Mouse (Mus musculus) midbrain, embryonic 11.5 days (tissue): Measurements from ENCODE around the gene Tmem52b. TPM values are rescaled to one million over a fixed set of nuclear protein-coding genes. Genes with fewer than 3 reads are reported as not detected.

Experiments
- ATAC-seq: fragments of 200-750 bp; cut with Nextera tagmentation; 2 replicates; pipeline ENCODE4 v1.8.0; 2017; ENCODE audit warnings: moderate TSS enrichment, moderate library complexity; ENCODE audit not compliant: low FRiP score
- DNase-seq: peaks from one replicate; pipeline ENCODE4 v3.0.0; 2015; ENCODE audit warnings: low spot score; ENCODE audit errors: missing footprints
- H3K27ac ChIP-seq: fragments of 300-500 bp; sonication (generic); 2 replicates; pipeline ENCODE4 v1.5.1; 2014; ENCODE audit warnings: low read depth, low read length
- H3K27me3 ChIP-seq: fragments of 300-500 bp; sonication (generic); 2 replicates; pipeline ENCODE4 v1.6.1; 2014; ENCODE audit warnings: mild to moderate bottlenecking, low read length, moderate library complexity, mixed read lengths; ENCODE audit not compliant: control insufficient read depth, insufficient read depth
- H3K36me3 ChIP-seq: fragments of 300-500 bp; sonication (generic); 2 replicates; pipeline ENCODE4 v1.6.1; 2014; ENCODE audit warnings: mild to moderate bottlenecking, low read length, moderate library complexity, mixed read lengths; ENCODE audit not compliant: control insufficient read depth, insufficient read depth
- H3K4me1 ChIP-seq: fragments of 300-500 bp; sonication (generic); 2 replicates; pipeline ENCODE4 v1.6.1; 2014; ENCODE audit warnings: low read length; ENCODE audit not compliant: control insufficient read depth, insufficient read depth
- H3K4me2 ChIP-seq: fragments of 300-500 bp; sonication (generic); 2 replicates; pipeline ENCODE4 v1.6.1; 2014; ENCODE audit warnings: mild to moderate bottlenecking, moderate library complexity
- H3K4me3 ChIP-seq: fragments of 300-500 bp; sonication (generic); 2 replicates; pipeline ENCODE4 v1.5.1; 2014; ENCODE audit warnings: low read depth, low read length
- H3K9ac ChIP-seq: fragments of 300-500 bp; sonication (generic); 2 replicates; pipeline ENCODE4 v1.6.1; 2014; ENCODE audit warnings: low read length
- H3K9me3 ChIP-seq: fragments of 300-500 bp; sonication (generic); 2 replicates; pipeline ENCODE4 v1.6.1; 2016; ENCODE audit warnings: low read length; ENCODE audit not compliant: control insufficient read depth
- WGBS: fragments of 180-500 bp; shearing (Covaris S2); extraction: QIAGEN DNeasy Blood & Tissue Kit; methylation state at CpG from one replicate; pipeline ENCODE4 v1.1.7; 2014; 5-methylcytosine and 5-hydroxymethylcytosine counted together
- polyA plus RNA-seq: library from polyadenylated mRNA; unstranded; fragments of >200 nt; fragmentation: Nextera tagmentation; extraction: Ambion mirVana; gene quantifications from 2 replicates; pipeline ENCODE4 v1.2.1, GENCODE M21; 2014

Gene Tmem52b
- polyA plus RNA-seq, 1 experiment from 2014 or later: not detected

- Histone ChIP-seq H3K36me3 (no peaks in the 10 kb centered on the region), H3K27ac (no peak overlapping the region), H3K4me2 (no peak overlapping the region), H3K4me1 (no peaks in the 10 kb centered on the region), H3K9me3 (no peaks in the 10 kb centered on the region; the same call in 1 of the 2 replicates), H3K4me3 (no peak overlapping the region), H3K27me3 (no peaks in the 10 kb centered on the region), H3K9ac (no peak overlapping the region)
- no peak for DNase-seq
- WGBS: 84% methylated on average over 2 of the region's 2 CpGs
- ATAC-seq: no peak
Observed at GRCm38 (mm10) chr6:129503471-129503870, 8.9 kb upstream of the Tmem52b start.

DNA sequence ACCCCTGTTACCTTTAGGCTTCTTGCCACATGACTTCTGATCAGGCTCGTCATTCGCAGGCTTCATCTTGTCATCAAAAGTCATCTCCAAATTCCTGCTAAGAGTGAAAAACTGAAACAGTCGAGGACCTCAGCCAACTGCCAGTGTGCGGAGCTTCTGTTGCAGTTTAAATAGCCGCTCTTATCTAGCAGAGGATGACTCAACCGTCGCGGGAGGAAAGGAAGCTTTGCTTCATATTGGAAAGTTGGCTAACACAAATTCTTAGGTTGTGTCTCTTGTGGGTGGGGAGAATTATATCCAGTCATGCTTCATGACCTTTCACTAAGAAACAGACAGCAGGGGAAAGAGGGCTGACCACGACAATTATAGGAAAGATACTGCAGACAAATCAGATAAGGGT, 5.3 kb upstream of the Tmem52b start, which contains the start of gene Olr1:
TSS of gene Olr1 (minus strand) at position 142 of the 400 bp plus-strand sequence.
- ATAC-seq (no peak), DNase-seq (no peak)
- no peaks in the 10 kb centered on the region for H3K27me3 ChIP-seq
- H3K4me2 ChIP-seq: no peak within 1 kb of the TSS
- H3K9me3 ChIP-seq: no peaks in the 10 kb centered on the region; the same call in 1 of the 2 replicates
- H3K36me3 ChIP-seq: no peaks in the 10 kb centered on the region
- 92% methylated on average over 9 of the region's 9 CpGs for WGBS
- no peak within 1 kb of the TSS for H3K4me3 ChIP-seq
- no peaks in the 10 kb centered on the region for H3K4me1 ChIP-seq
- H3K9ac ChIP-seq: no peak within 1 kb of the TSS
- no peak within 1 kb of the TSS for H3K27ac ChIP-seq

- H3K9me3 ChIP-seq: no peaks in the 10 kb centered on the region
- H3K27ac ChIP-seq: no peak overlapping the region
- no peaks in the 10 kb centered on the region for H3K36me3 ChIP-seq
- H3K4me3 ChIP-seq: no peak overlapping the region
- no peak overlapping the region for H3K4me2 ChIP-seq
- H3K4me1 ChIP-seq: no peaks in the 10 kb centered on the region
- DNase-seq: no peak
- H3K27me3 ChIP-seq: no peaks in the 10 kb centered on the region
- no peak for ATAC-seq
- no peak overlapping the region for H3K9ac ChIP-seq
- WGBS: 79% methylated on average over 6 of the region's 6 CpGs
Observed at GRCm38 (mm10) chr6:129510120-129510911, 2.0 kb upstream of the Tmem52b start.

- no peak overlapping the region for H3K9ac ChIP-seq
- no peaks in the 10 kb centered on the region for H3K9me3 ChIP-seq
- DNase-seq: no peak
- no peak overlapping the region for H3K4me2 ChIP-seq
- 81% methylated on average over 8 of the region's 8 CpGs for WGBS
- H3K27me3 ChIP-seq: no peaks in the 10 kb centered on the region
- H3K4me1 ChIP-seq: no peaks in the 10 kb centered on the region
- ATAC-seq: no peak
- H3K27ac ChIP-seq: no peak overlapping the region
- H3K36me3 ChIP-seq: no peaks in the 10 kb centered on the region
- H3K4me3 ChIP-seq: no peak overlapping the region
Observed at GRCm38 (mm10) chr6:129512868-129513267, 513 bp downstream of the Tmem52b start.

DNA sequence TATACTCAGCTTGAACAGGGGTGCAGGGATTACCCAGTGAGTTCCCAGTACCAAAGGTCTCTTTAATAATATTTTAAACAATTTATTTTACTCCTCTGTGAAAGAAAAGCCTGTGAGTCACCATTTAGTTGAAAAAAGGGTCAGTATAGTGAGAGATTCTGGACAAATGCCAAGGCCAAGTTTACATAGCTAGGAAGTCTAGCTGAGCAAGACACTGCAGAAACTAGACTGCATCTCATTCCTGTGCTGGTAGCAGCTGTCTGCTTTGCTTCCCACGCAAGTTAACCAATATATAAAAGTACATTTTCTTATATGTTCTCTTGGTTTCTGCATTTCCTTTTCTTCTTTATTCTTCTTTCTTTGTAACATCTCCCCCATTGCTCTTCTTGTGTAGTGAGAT, 1.1 kb downstream of the Tmem52b start:
- Histone ChIP-seq H3K27ac (no peak overlapping the region), H3K4me3 (no peak overlapping the region), H3K9me3 (no peaks in the 10 kb centered on the region), H3K9ac (no peak overlapping the region), H3K27me3 (no peaks in the 10 kb centered on the region), H3K36me3 (no peaks in the 10 kb centered on the region), H3K4me1 (no peaks in the 10 kb centered on the region), H3K4me2 (no peak overlapping the region)
- DNase-seq (no peak), ATAC-seq (no peak)
- WGBS: 76% methylated on average over 1 of the region's 1 CpGs

- Histone ChIP-seq H3K4me2 (no peak overlapping the region), H3K36me3 (no peaks in the 10 kb centered on the region), H3K27me3 (no peaks in the 10 kb centered on the region), H3K27ac (no peak overlapping the region), H3K9me3 (no peaks in the 10 kb centered on the region), H3K4me1 (no peaks in the 10 kb centered on the region), H3K4me3 (no peak overlapping the region), H3K9ac (no peak overlapping the region)
- no peak for DNase-seq
- ATAC-seq: no peak
- WGBS: 74% methylated on average over 2 of the region's 2 CpGs
Observed at GRCm38 (mm10) chr6:129514376-129514775, 2.0 kb downstream of the Tmem52b start.

GRCm38 (mm10) chr6:129515068-129515467, 2.7 kb downstream of the Tmem52b start:
- no peak overlapping the region for H3K27ac ChIP-seq
- H3K4me2 ChIP-seq: no peak overlapping the region
- ATAC-seq (no peak), DNase-seq (no peak)
- no peaks in the 10 kb centered on the region for H3K36me3 ChIP-seq
- H3K4me3 ChIP-seq: no peak overlapping the region
- H3K4me1 ChIP-seq: no peaks in the 10 kb centered on the region
- H3K27me3 ChIP-seq: no peaks in the 10 kb centered on the region
- no peak overlapping the region for H3K9ac ChIP-seq
- H3K9me3 ChIP-seq: no peaks in the 10 kb centered on the region
- WGBS: 92% methylated on average over 3 of the region's 3 CpGs

GRCm38 (mm10) chr6:129516388-129516787, 4.0 kb downstream of the Tmem52b start:
- no peaks in the 10 kb centered on the region for H3K27me3 ChIP-seq
- ATAC-seq (no peak), DNase-seq (no peak)
- no peaks in the 10 kb centered on the region for H3K36me3 ChIP-seq
- H3K9ac ChIP-seq: no peak overlapping the region
- no peaks in the 10 kb centered on the region for H3K4me1 ChIP-seq
- no peak overlapping the region for H3K4me3 ChIP-seq
- H3K9me3 ChIP-seq: no peaks in the 10 kb centered on the region
- WGBS: 88% methylated on average over 10 of the region's 10 CpGs
- H3K4me2 ChIP-seq: no peak overlapping the region
- H3K27ac ChIP-seq: no peak overlapping the region

- Histone ChIP-seq H3K36me3 (no peaks in the 10 kb centered on the region), H3K4me2 (no peak overlapping the region), H3K9me3 (no peaks in the 10 kb centered on the region), H3K27ac (no peak overlapping the region), H3K4me1 (no peaks in the 10 kb centered on the region), H3K27me3 (no peaks in the 10 kb centered on the region), H3K4me3 (no peak overlapping the region), H3K9ac (no peak overlapping the region)
- ATAC-seq: peak; percentile 73; the same call in 1 of the 2 replicates
- 54% methylated on average over 2 of the region's 2 CpGs for WGBS
- no peak for DNase-seq
Observed at GRCm38 (mm10) chr6:129517752-129518408, 5.5 kb downstream of the Tmem52b start.
